7 mouse cellular contexts compared by ENCODE assay signal in the genomic region with DNA sequence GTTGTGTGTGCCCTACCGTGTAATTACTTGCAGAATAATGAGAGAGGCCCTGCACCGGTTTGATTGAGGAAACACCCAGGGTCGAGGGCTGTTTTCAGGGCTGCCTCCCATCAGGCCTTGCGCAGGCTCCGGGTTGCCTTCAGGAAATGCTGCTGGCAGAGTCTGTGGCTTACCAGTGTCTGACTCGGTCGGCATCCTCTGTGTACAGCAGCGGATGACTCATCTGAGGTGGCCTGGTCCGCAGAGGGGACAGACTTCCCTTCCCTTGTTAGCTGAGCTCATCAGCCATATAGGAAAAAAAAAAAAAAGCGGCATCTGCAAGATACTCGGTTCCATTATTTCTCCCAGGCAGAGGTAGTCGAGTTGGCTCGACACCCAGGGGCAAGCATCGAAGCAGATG.
DNase-seq lines count a peak whose midpoint lies in the region; ATAC-seq lines count a peak whose summit lies in the region.

No protein-coding gene starts in this region.

- WGBS in heart, embryonic 15.5 days: 59% methylated on average over 14 of the region's 14 CpGs

- peak; percentile 67 for DNase-seq in urinary bladder, postnatal 14 days (ENCODE audit: low spot score)
- DNase-seq in urinary bladder, postnatal 10 days (ENCODE audit: low spot score): no peak
- DNase-seq in cerebellum, adult 11 months: peak; percentile 50
- peak; percentile 71 for DNase-seq in kidney, postnatal 10 days
- DNase-seq in lung, postnatal 25 days (ENCODE audit: low spot score): peak; percentile 82
- DNase-seq in spleen, postnatal 36 days (ENCODE audit: low spot score in 2 of 2): peak; percentile 77

- H3K36me3 ChIP-seq in heart, embryonic 15.5 days: no peaks in the 10 kb centered on the region

- no peaks in the 10 kb centered on the region for H3K27me3 ChIP-seq in heart, embryonic 15.5 days

- H3K4me3 ChIP-seq in heart, embryonic 15.5 days: no peak overlapping the region

- H3K27ac ChIP-seq in heart, embryonic 15.5 days: no peak overlapping the region

- H3K9ac ChIP-seq in heart, embryonic 15.5 days: no peak overlapping the region

- no peaks in the 10 kb centered on the region for H3K9me3 ChIP-seq in heart, embryonic 15.5 days (replicated peaks)

- no peak overlapping the region; the same call in 1 of the 2 replicates for H3K4me2 ChIP-seq in heart, embryonic 15.5 days

- peak; percentile 79 for ATAC-seq in heart, embryonic 15.5 days (replicated peaks; ENCODE audit: insufficient number of reproducible peaks, insufficient read depth, low FRiP score, low read depth)

- H3K4me1 ChIP-seq in heart, embryonic 15.5 days (replicated peaks): no peaks in the 10 kb centered on the region; the same call in 1 of the 2 replicates
